Mouse (Mus musculus): ENCODE data around the gene Vmn2r59. TPM values are rescaled to one million over a fixed set of nuclear protein-coding genes. Genes with fewer than 3 reads are reported as not detected.
"Not testable (repeated sequence)": the region's sequence is repeated elsewhere in the genome, so short reads cannot be mapped to it uniquely, and the experiment has no call there.

Gene Vmn2r59
- not detected for total RNA-seq (2021)

GRCm38 (mm10) chr7:42058923-42059322, at the start of gene Vmn2r59:
Vmn2r59 (minus strand) TSS chr7:42059023.
- intact Hi-C loops (cut with DNase I) = no loop called here
- no peak for DNase-seq

DNA sequence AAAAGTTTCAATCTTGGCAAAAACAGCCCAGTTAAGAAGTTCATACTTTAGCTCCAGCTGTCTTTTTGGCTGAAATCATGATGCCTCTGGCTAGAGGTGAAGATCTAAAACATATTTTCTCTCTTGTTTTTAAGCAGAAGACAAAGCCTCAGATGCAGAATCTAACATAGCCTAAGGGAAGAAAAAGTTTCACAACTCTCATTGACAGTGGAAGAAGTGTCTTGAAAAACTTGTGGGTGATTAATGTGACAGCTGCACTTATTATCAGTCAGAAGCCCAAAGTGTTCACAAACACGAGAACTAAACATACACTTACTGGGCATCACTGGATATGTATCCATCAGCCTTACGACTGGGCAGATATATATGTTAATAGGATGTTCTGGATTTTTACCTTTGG, 48.6 kb upstream of the Vmn2r59 start, which contains the start of gene Vmn2r60:
Gene Vmn2r60, plus strand, starts transcription at position 301 of the 400 bp plus-strand sequence.
- no peak for DNase-seq
- intact Hi-C loops (cut with DNase I) = no loop called here

GRCm38 (mm10) chr7:42107061-42107460, 48.2 kb upstream of the Vmn2r59 start:
- intact Hi-C loops (cut with DNase I); DNase-seq: not testable (repeated sequence)

Other genes with a start within 250 kb of the Vmn2r59 start
- not detected for gene Vmn2r58, start 186.3 kb downstream of the Vmn2r59 start, total RNA-seq (2021)
- under 1 TPM; 0.06 to 0.12 TPM for gene Vmn2r60, start 48.7 kb upstream of the Vmn2r59 start, total RNA-seq (2021)
- gene Vmn2r61, start 201.0 kb upstream of the Vmn2r59 start, total RNA-seq (2021) = not detected

Measured in left cerebral cortex, postnatal 4 days (tissue).